Mouse (Mus musculus): Measurements from ENCODE around the gene Mcoln1. TPM values are rescaled to one million over a fixed set of nuclear protein-coding genes. Genes with fewer than 3 reads are reported as not detected.

The Mcoln1 gene
- polyA plus RNA-seq (2014; fragmentation: Illumina TruSeq; extraction: RNeasy Lipid Tissue Mini Kit (QIAGEN cat#74804); ENCODE audit: low read depth, low replicate concordance), result 83.5 TPM

DNA sequence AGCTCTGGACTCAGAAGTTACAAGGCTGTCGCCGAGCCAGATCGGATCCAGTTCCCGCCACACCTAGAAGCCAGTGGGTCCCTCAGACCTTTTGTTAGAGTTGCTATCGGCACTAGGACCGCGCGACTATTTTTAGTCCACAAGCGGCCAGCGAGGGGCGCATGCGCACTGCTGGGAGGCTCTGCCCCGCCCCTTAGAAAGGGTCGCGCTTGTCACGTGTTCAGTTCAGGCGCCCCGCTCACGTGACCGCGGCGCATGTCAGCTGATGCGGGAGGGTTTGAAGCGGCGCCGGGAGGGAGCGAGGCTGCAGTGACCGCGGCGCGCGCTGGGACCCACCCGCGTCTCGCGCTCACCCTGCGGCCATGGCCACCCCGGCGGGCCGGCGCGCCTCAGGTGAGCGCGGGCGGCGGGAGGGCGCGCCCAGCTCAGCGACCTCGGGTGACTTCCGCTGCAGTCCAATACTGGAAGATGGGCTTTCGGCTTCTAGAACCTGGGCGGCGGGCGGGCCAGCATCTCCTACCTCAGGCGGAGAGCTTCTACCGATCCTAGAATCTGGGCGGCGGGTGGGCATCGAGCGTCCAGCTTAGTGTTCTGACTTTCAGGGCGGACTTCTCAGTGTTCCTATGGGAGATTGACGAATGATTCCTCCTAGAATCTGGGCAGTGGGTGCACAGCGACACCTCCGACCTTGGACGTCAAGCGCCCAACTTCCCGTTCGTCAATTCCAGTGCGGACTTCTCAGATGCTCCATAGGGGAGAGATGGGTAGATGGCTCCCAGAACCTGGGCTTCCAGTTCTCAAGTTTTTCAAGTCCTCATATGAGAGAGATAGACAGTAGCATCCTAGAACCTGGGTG lies at the start of gene Mcoln1:
Gene Mcoln1, plus strand, starts transcription at position 223 of the 856 bp plus-strand sequence.

DNA sequence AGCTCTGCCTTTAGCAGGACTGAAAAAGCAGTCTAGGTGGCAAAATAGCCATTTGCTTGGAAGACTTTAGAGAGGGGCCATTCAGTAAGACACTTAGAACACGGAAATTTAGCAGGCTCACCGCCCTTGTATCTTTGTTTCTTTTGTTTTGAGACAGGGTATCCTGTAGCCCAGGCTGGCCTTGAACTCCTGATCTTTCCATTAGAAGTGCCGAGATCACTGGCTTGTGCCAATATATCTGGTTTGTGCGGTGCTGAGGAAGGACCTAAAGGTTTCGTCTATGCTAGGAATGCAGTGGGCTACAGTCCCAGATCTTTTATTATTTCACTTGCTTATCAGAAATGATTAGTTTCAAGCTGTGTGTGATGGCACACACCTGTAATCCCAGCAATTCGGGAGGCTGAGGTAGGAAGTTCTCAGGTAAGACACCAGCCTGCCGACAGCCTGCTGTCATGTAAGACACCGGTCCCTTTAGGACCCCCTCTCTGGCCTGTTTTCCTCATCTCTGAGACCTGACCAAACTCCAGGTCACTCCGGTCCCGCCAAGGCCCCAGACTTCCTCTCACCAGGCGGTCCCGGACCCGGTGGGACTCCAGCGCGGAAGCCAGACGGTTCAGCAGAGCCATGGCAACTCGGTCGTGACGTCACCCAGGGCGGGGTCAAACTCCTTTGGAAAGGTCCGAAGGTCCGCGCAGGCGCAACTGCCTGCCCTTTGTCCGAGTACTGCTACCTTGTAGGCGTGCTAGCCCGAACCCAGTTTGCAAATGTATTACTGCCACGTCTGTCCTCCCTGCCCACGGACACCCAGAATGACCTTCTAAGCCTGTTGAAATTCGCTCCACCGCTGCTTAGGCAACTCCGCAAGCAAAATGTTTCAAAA lies 33.0 kb upstream of the Mcoln1 start, which contains the start of gene Pex11g:
Gene Pex11g, minus strand, starts transcription at position 675 of the 880 bp plus-strand sequence.

DNA sequence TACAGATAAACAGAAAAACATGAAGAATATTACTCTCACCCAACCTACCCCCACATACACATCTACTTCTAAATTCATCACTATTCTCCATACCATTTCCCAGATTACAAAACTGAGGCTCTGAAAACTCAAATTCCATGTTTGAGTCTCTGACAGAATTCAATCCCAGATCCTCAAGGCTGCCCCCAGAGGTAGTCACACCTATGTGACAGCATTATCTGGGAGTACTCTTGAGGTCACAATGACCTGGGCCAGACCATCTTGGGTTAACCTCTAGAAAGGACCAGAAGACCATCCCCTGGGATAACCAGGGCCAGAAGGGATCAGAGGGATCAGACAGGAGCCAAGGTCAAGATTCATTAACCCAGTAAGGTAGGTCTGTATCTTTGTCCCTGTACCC lies 29.7 kb upstream of the Mcoln1 start, which contains the start of gene Tex45:
Gene Tex45, plus strand, starts transcription at position 301 of the 400 bp plus-strand sequence.

DNA sequence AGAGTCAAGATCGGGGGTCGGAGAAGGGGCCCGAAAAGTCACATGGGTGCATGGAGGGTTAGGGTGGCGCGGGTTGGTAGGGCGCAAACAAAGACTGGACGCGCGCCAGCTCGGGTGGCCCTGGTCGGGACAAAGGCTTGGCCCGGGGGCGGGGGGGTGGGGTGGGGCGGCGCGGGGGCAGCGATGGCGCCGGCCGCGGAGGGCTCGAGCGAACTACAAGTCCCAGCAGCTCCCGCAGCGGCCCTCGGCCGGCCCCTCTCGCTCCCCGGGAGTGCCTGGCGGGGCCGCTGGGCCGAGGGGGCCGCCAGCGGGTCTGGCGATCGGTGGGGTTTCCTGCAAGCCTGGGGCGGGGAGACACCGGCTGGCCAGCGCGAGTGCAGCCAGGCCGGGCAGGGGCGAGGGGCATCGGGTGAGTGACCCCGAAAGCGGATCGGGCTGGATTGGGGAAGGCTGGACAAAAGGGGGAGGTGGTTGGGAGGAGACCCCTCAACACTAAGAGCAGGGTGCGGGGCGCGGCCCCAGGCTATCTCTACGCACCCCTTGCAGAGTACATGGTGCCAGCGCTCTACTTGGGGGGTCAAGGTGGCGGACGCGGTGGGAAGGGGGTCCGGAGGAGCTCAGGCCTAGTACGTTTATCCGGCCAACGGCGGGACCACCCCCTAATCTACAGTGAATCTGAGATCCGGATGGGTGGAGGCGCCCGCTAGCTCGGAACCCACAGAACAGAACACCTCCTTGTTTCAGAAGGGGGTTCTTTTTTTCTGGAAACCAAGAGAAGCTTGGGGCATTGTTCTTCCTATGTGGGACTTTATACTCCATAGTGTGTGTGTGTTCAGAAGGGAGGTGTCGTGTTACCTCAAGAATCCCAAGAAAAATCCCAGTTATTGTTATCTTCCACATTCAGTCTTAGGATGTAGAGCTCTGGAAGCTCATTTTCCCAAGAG lies 7.1 kb upstream of the Mcoln1 start, which contains the start of gene Zfp358:
Gene Zfp358, plus strand, starts transcription at position 238 of the 944 bp plus-strand sequence.

DNA sequence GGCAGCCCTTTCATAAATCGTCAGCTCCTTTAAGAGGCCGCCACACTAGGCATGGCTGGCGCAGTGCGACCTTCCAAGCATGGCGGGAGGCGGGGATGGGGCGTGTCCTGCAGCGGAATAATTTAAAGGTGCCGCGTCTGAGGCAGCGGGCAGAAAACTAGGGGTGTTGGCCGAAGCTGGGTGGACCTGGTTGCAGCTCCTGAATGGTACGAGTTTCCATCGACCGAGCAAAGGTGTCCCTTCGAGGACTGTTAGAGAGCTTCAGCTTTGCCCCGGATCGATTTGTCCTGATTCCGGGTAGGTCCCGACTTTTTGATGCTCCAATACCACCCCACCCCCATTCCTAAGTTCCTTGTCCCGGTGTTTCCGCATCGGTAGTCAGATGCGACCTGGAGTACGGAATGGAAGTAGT lies 15.0 kb downstream of the Mcoln1 start, which contains the start of gene Pnpla6:
Gene Pnpla6, plus strand, starts transcription at position 125 of the 412 bp plus-strand sequence.

Other genes with a start within 250 kb of the Mcoln1 start
- gene Insr, start 220.8 kb upstream of the Mcoln1 start, polyA plus RNA-seq (2014; fragmentation: Illumina TruSeq; extraction: RNeasy Lipid Tissue Mini Kit (QIAGEN cat#74804); ENCODE audit: low read depth, low replicate concordance), result 30.4 TPM
- gene A430078G23Rik, start 147.0 kb upstream of the Mcoln1 start, polyA plus RNA-seq (2014; fragmentation: Illumina TruSeq; extraction: RNeasy Lipid Tissue Mini Kit (QIAGEN cat#74804); ENCODE audit: low read depth, low replicate concordance), result 0.57 TPM
- gene Arhgef18, start 107.5 kb upstream of the Mcoln1 start, polyA plus RNA-seq (2014; fragmentation: Illumina TruSeq; extraction: RNeasy Lipid Tissue Mini Kit (QIAGEN cat#74804); ENCODE audit: low read depth, low replicate concordance), result 20.4 TPM
- 29.0 TPM for gene Pex11g, start 32.8 kb upstream of the Mcoln1 start, polyA plus RNA-seq (2014; fragmentation: Illumina TruSeq; extraction: RNeasy Lipid Tissue Mini Kit (QIAGEN cat#74804); ENCODE audit: low read depth, low replicate concordance)
- 0.73 TPM for gene Tex45, start 29.6 kb upstream of the Mcoln1 start, polyA plus RNA-seq (2014; fragmentation: Illumina TruSeq; extraction: RNeasy Lipid Tissue Mini Kit (QIAGEN cat#74804); ENCODE audit: low read depth, low replicate concordance)
- gene Zfp358, start 7.3 kb upstream of the Mcoln1 start, polyA plus RNA-seq (2014; fragmentation: Illumina TruSeq; extraction: RNeasy Lipid Tissue Mini Kit (QIAGEN cat#74804); ENCODE audit: low read depth, low replicate concordance), result 21.0 TPM
- 49.1 TPM for gene Pnpla6, start 14.9 kb downstream of the Mcoln1 start, polyA plus RNA-seq (2014; fragmentation: Illumina TruSeq; extraction: RNeasy Lipid Tissue Mini Kit (QIAGEN cat#74804); ENCODE audit: low read depth, low replicate concordance)
- gene C330021F23Rik, start 67.5 kb downstream of the Mcoln1 start, polyA plus RNA-seq (2014; fragmentation: Illumina TruSeq; extraction: RNeasy Lipid Tissue Mini Kit (QIAGEN cat#74804); ENCODE audit: low read depth, low replicate concordance), result 6.5 TPM
- 36.3 TPM for gene Camsap3, start 86.8 kb downstream of the Mcoln1 start, polyA plus RNA-seq (2014; fragmentation: Illumina TruSeq; extraction: RNeasy Lipid Tissue Mini Kit (QIAGEN cat#74804); ENCODE audit: low read depth, low replicate concordance)
- gene Xab2, start 120.9 kb downstream of the Mcoln1 start, polyA plus RNA-seq (2014; fragmentation: Illumina TruSeq; extraction: RNeasy Lipid Tissue Mini Kit (QIAGEN cat#74804); ENCODE audit: low read depth, low replicate concordance), result 33.1 TPM
- 68.9 TPM for gene Pet100, start 121.1 kb downstream of the Mcoln1 start, polyA plus RNA-seq (2014; fragmentation: Illumina TruSeq; extraction: RNeasy Lipid Tissue Mini Kit (QIAGEN cat#74804); ENCODE audit: low read depth, low replicate concordance)
- not detected for gene Pcp2, start 125.1 kb downstream of the Mcoln1 start, polyA plus RNA-seq (2014; fragmentation: Illumina TruSeq; extraction: RNeasy Lipid Tissue Mini Kit (QIAGEN cat#74804); ENCODE audit: low read depth, low replicate concordance)
- 92.1 TPM for gene Stxbp2, start 130.5 kb downstream of the Mcoln1 start, polyA plus RNA-seq (2014; fragmentation: Illumina TruSeq; extraction: RNeasy Lipid Tissue Mini Kit (QIAGEN cat#74804); ENCODE audit: low read depth, low replicate concordance)
- gene Retn, start 155.3 kb downstream of the Mcoln1 start, polyA plus RNA-seq (2014; fragmentation: Illumina TruSeq; extraction: RNeasy Lipid Tissue Mini Kit (QIAGEN cat#74804); ENCODE audit: low read depth, low replicate concordance), result 947 TPM
- 0.68 TPM for gene Mcemp1, start 165.3 kb downstream of the Mcoln1 start, polyA plus RNA-seq (2014; fragmentation: Illumina TruSeq; extraction: RNeasy Lipid Tissue Mini Kit (QIAGEN cat#74804); ENCODE audit: low read depth, low replicate concordance)
- 100 TPM for gene Fcor, start 171.9 kb downstream of the Mcoln1 start, polyA plus RNA-seq (2014; fragmentation: Illumina TruSeq; extraction: RNeasy Lipid Tissue Mini Kit (QIAGEN cat#74804); ENCODE audit: low read depth, low replicate concordance)
- gene Trappc5, start 175.8 kb downstream of the Mcoln1 start, polyA plus RNA-seq (2014; fragmentation: Illumina TruSeq; extraction: RNeasy Lipid Tissue Mini Kit (QIAGEN cat#74804); ENCODE audit: low read depth, low replicate concordance), result 19.8 TPM
- gene Fcer2a, start 193.7 kb downstream of the Mcoln1 start, polyA plus RNA-seq (2014; fragmentation: Illumina TruSeq; extraction: RNeasy Lipid Tissue Mini Kit (QIAGEN cat#74804); ENCODE audit: low read depth, low replicate concordance), result 0.12 TPM
- gene Clec4g, start 220.2 kb downstream of the Mcoln1 start, polyA plus RNA-seq (2014; fragmentation: Illumina TruSeq; extraction: RNeasy Lipid Tissue Mini Kit (QIAGEN cat#74804); ENCODE audit: low read depth, low replicate concordance), result 0.38 TPM
- gene Cd209a, start 248.5 kb downstream of the Mcoln1 start, polyA plus RNA-seq (2014; fragmentation: Illumina TruSeq; extraction: RNeasy Lipid Tissue Mini Kit (QIAGEN cat#74804); ENCODE audit: low read depth, low replicate concordance), result 10.0 TPM

All from adipose tissue, adult 10 weeks (tissue).